Mouse (Mus musculus) MEL (cell line): ENCODE results near the gene Tppp. TPM values are rescaled to one million over a fixed set of nuclear protein-coding genes. Genes with fewer than 3 reads are reported as not detected.
"Not testable (repeated sequence)": the region's sequence is repeated elsewhere in the genome, so short reads cannot be mapped to it uniquely, and the experiment has no call there.

Experiments
- DNase-seq: peaks from one replicate; pipeline ENCODE4 v3.0.0; 2011; ENCODE audit warnings: low read depth, low spot score
- H3K27ac ChIP-seq: 2 replicates; pipeline ENCODE4 v1.5.1; 2012; ENCODE audit warnings: low read depth, mild to moderate bottlenecking, control low read depth, low read length, moderate library complexity; ENCODE audit not compliant: control insufficient read depth
- H3K27me3 ChIP-seq, 2 experiments: fragments of 150-350 bp in 1 of 2; sonication (generic) in 1 of 2; 2 replicates each; pipeline ENCODE4 v1.6.1; 2012; ENCODE audit warnings: low read length in 2 of 2, mild to moderate bottlenecking in 2 of 2, improper control_type of control experiment in 1 of 2, moderate library complexity in 1 of 2; ENCODE audit not compliant: insufficient read depth in 2 of 2, control insufficient read depth in 1 of 2
- H3K36me3 ChIP-seq, 2 experiments: 2 replicates each; pipeline ENCODE4 v1.6.1; 2012 to 2014; ENCODE audit warnings: low read length in 2 of 2, improper control_type of control experiment in 1 of 2, inconsistent platforms in 1 of 2, mild to moderate bottlenecking in 1 of 2; ENCODE audit not compliant: insufficient read depth in 2 of 2, control insufficient read depth in 1 of 2
- H3K4me1 ChIP-seq, 2 experiments: fragments of 150-350 bp in 1 of 2; sonication (generic) in 1 of 2; 2 replicates each; pipeline ENCODE4 v1.6.1; 2012; ENCODE audit warnings: low read length in 2 of 2, improper control_type of control experiment in 1 of 2, mild to moderate bottlenecking in 1 of 2; ENCODE audit not compliant: insufficient read depth in 2 of 2, control insufficient read depth in 1 of 2
- H3K4me3 ChIP-seq, 2 experiments: fragments of 150-350 bp in 1 of 2; sonication (generic) in 1 of 2; 2 replicates each; pipeline ENCODE4 v1.5.1; 2012; ENCODE audit warnings: low read depth in 2 of 2, low read length in 2 of 2, mild to moderate bottlenecking in 2 of 2, moderate library complexity in 2 of 2, control low read depth in 1 of 2, improper control_type of control experiment in 1 of 2; ENCODE audit not compliant: control insufficient read depth in 1 of 2, insufficient read depth in 1 of 2
- H3K79me2 ChIP-seq: 2 replicates; pipeline ENCODE4 v1.6.1; 2012; ENCODE audit warnings: mild to moderate bottlenecking, low read length, moderate library complexity; ENCODE audit not compliant: control insufficient read depth, poor library complexity, insufficient read depth
- H3K9ac ChIP-seq: 2 replicates; pipeline ENCODE4 v1.6.1; 2012; ENCODE audit warnings: low read depth, mild to moderate bottlenecking, control low read depth, low read length, moderate library complexity; ENCODE audit not compliant: control insufficient read depth, poor library complexity, severe bottlenecking
- H3K9me3 ChIP-seq: fragments of 150-350 bp; sonication (generic); replicated peaks from 2 replicates; pipeline ENCODE4 v1.6.1; 2012; ENCODE audit warnings: mild to moderate bottlenecking, low read length, improper control_type of control experiment, moderate library complexity; ENCODE audit not compliant: insufficient read depth
- CHD2 ChIP-seq: IDR thresholded peaks from 2 replicates; pipeline ENCODE4 v1.6.1; 2011; ENCODE audit warnings: low read length, improper control_type of control experiment
- HCFC1 ChIP-seq: IDR thresholded peaks from 2 replicates; pipeline ENCODE4 v1.6.1; 2012; ENCODE audit warnings: low read depth, mild to moderate bottlenecking, inconsistent platforms, low read length, improper control_type of control experiment, moderate library complexity
- MAFK ChIP-seq: IDR thresholded peaks from 2 replicates; pipeline ENCODE4 v1.6.1; 2011; ENCODE audit warnings: low read depth, mild to moderate bottlenecking, low read length, improper control_type of control experiment, borderline replicate concordance
- MAZ ChIP-seq: IDR thresholded peaks from 2 replicates; pipeline ENCODE4 v1.6.1; 2012; ENCODE audit warnings: low read depth, mild to moderate bottlenecking, inconsistent platforms, low read length, improper control_type of control experiment
- MEF2A ChIP-seq: IDR thresholded peaks from 2 replicates; pipeline ENCODE4 v1.6.1; 2014; ENCODE audit warnings: low read depth, mild to moderate bottlenecking, inconsistent platforms, low read length, improper control_type of control experiment; ENCODE audit not compliant: poor library complexity, insufficient replicate concordance, severe bottlenecking; ENCODE audit errors: extremely low read depth
- MYB ChIP-seq: IDR thresholded peaks from 2 replicates; pipeline ENCODE4 v1.6.1; 2011; ENCODE audit warnings: mild to moderate bottlenecking, low read depth, low read length, improper control_type of control experiment
- MYC ChIP-seq: IDR thresholded peaks from 2 replicates; pipeline ENCODE4 v1.6.1; 2011; ENCODE audit warnings: low read depth, mild to moderate bottlenecking, low read length, improper control_type of control experiment, moderate library complexity
- NRF1 ChIP-seq: IDR thresholded peaks from 2 replicates; pipeline ENCODE4 v1.6.1; 2014; ENCODE audit warnings: low read depth, mild to moderate bottlenecking, inconsistent platforms, low read length, improper control_type of control experiment, moderate library complexity; ENCODE audit not compliant: poor library complexity, insufficient read depth, severe bottlenecking
- POLR2AphosphoS2 ChIP-seq: IDR thresholded peaks from 2 replicates; pipeline ENCODE4 v1.6.1; 2011; ENCODE audit warnings: low read length, improper control_type of control experiment
- RCOR1 ChIP-seq: IDR thresholded peaks from 2 replicates; pipeline ENCODE4 v1.6.1; 2012; ENCODE audit warnings: low read depth, mild to moderate bottlenecking, inconsistent platforms, low read length, improper control_type of control experiment
- SMC3 ChIP-seq: IDR thresholded peaks from 2 replicates; pipeline ENCODE4 v1.6.1; 2011; ENCODE audit warnings: low read depth, low read length, improper control_type of control experiment
- TAL1 ChIP-seq: IDR thresholded peaks from 2 replicates; pipeline ENCODE4 v1.6.1; 2012; ENCODE audit warnings: mild to moderate bottlenecking, inconsistent platforms, low read length, moderate library complexity, mixed read lengths
- TCF12 ChIP-seq: IDR thresholded peaks from 2 replicates; pipeline ENCODE4 v1.6.1; 2014; ENCODE audit warnings: low read depth, mild to moderate bottlenecking, inconsistent platforms, low read length, improper control_type of control experiment, moderate library complexity
- USF2 ChIP-seq, 2 experiments: IDR thresholded peaks; 2 replicates each; pipeline ENCODE4 v1.6.1; 2011 to 2012; ENCODE audit warnings: improper control_type of control experiment in 2 of 2, low read length in 2 of 2, borderline replicate concordance in 1 of 2, inconsistent platforms in 1 of 2, low read depth in 1 of 2, mild to moderate bottlenecking in 1 of 2; ENCODE audit not compliant: insufficient read depth in 1 of 2
- ZC3H11A ChIP-seq: IDR thresholded peaks from 2 replicates; pipeline ENCODE4 v1.6.1; 2012; ENCODE audit warnings: low read depth, mild to moderate bottlenecking, inconsistent platforms, low read length, improper control_type of control experiment
- ZKSCAN1 ChIP-seq: IDR thresholded peaks from 2 replicates; pipeline ENCODE4 v1.6.1; 2012; ENCODE audit warnings: low read depth, mild to moderate bottlenecking, inconsistent platforms, low read length, improper control_type of control experiment, moderate library complexity
- ZNF384 ChIP-seq: IDR thresholded peaks from 2 replicates; pipeline ENCODE4 v1.6.1; 2012; ENCODE audit warnings: low read depth, mild to moderate bottlenecking, inconsistent platforms, low read length, improper control_type of control experiment
- polyA plus RNA-seq, 2 experiments: library from polyadenylated mRNA; stranded (reverse) in 1 of 2; unstranded in 1 of 2; fragments of >175 nt in 1 of 2; fragments of >200 nt in 1 of 2; gene quantifications; 2 replicates each; pipeline versions ENCODE4 v1.2.1 to v1.2.4; 2012; ENCODE audit warnings: low replicate concordance in 2 of 2, low read depth in 1 of 2; ENCODE audit not compliant: insufficient read length in 2 of 2, insufficient read depth in 1 of 2, missing spikeins in 1 of 2
- total RNA-seq: library from RNA; depleted of rRNA; stranded (reverse); fragments of 300-350 nt; gene quantifications from 2 replicates; pipeline ENCODE4 v1.2.3, GENCODE M21; 2012

The Tppp gene
- total and polyA plus RNA-seq, 3 experiments, result 0.04 TPM; not detected in 2

DNA sequence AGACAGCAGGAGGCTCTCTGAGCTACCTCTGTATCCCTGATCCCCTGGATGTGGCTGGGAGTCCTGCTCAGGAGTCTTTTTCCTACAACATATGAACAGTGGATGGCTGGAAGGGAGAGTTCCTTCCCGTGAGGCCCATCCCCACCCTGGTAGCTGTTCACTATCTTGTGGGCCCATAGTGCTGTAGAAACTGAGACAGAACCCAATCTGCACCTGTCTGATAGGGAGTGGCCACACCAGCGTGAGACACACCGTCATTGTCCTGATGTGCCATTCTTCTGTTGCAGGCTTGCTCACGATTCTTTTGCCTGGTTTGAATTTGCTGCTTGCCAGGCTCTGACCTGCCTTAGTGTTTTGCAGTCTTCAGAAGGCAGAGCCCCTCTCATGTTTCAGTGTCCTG is 8.2 kb downstream of the Tppp start:
- Histone ChIP-seq H3K4me3 (no peak overlapping the region), H3K4me1 (no peaks in the 10 kb centered on the region), H3K27ac (no peak overlapping the region), H3K9me3 (no peaks in the 10 kb centered on the region), H3K9ac (no peak overlapping the region), H3K36me3 (no peaks in the 10 kb centered on the region), H3K79me2 (no peaks in the 10 kb centered on the region), H3K27me3 (peaks cover 0 to 3% of the 10 kb centered on the region in 2 experiments; a peak in 3 of 4 replicates)
- TF ChIP-seq MEF2A (no peak), TAL1 (no peak), MAFK (no peak)
- DNase-seq, result no peak

DNA sequence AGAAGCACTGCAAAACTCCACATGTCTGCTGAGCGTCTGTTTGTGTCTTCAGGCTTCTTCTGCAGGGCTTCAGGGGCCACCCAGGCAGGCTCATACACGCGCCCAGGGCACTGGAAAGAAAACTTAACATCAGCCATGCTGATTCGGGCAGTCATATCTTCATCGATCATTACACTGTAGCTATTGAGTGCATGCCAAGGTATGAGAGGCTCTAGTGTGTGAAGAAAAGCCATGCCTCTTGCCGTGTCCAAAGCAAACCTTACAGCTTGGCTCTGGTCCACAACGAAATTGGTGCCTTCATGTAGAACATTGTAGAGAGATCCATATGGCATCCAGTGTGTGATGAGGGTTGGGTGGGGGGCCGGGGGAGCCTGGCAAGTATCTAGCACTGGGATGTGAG is 9.8 kb downstream of the Tppp start:
- not testable (repeated sequence) for DNase-seq, H3K4me1 ChIP-seq, H3K9me3 ChIP-seq, H3K4me3 ChIP-seq, H3K27me3 ChIP-seq, H3K79me2 ChIP-seq, H3K9ac ChIP-seq, H3K36me3 ChIP-seq, H3K27ac ChIP-seq

DNA sequence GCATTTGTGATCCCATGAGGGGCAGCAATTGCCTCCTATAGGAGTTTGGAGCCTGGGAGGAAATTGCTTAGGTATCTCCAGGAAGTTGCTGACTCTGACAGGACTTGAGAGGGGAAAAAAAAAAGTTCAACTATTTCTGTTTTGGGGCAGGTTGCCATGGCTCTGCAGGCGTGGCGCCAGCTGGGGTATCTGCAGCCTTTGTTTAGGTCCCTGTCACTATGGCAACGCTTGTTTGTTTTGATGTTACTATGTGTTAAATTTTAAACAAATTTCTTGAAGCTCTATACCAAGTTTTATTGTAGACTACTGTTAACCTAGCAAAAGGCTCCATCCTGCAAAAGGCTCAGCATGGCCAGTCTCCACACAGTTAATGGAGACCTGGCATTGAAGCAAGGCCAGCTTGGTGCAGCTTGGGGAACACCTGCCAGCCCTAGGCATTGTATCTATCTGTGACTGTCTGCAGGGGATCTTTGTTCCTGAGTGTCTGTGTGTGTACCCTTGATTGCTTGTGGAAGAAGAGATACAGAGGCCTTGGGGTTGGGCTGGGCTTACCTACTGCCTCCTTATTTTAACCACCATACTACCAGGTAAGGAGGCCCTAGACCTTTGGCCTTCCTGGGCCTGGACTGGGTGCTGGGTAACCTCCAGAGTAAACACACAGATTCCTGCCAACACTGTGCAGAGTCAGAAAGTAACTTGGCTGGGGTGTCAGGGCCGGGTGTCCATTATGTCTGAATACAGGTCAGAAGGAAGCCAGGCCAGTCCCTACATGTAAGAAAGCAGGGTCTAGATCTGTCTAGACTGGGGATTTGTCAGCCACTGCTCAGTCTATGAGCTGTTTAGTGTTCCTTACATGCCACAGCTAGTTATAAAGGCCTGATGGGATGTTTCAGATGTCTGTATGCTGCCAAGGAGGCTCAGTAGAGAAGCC is 16.2 kb downstream of the Tppp start:
- H3K9ac ChIP-seq, result no peak overlapping the region
- TF ChIP-seq MEF2A, result no peak
- no peak for TF ChIP-seq TCF12
- no peak for TF ChIP-seq ZC3H11A
- no peak for TF ChIP-seq MAFK
- TF ChIP-seq ZNF384, result no peak
- TF ChIP-seq HCFC1, result no peak
- TF ChIP-seq USF2 (IDR thresholded peaks at IDR 0.05; ENCODE audit: borderline replicate concordance in 1 of 2, insufficient read depth in 1 of 2, low read depth in 1 of 2, low read length in 2 of 2), result no peak
- no peak for TF ChIP-seq NRF1
- TF ChIP-seq MAZ, result no peak
- no peak for TF ChIP-seq RCOR1
- no peak for TF ChIP-seq MYB
- TF ChIP-seq POLR2AphosphoS2, result no peak
- no peak for TF ChIP-seq ZKSCAN1
- TF ChIP-seq SMC3, result no peak
- no peak for TF ChIP-seq CHD2
- TF ChIP-seq MYC, result no peak
- no peaks in the 10 kb centered on the region for H3K27me3 ChIP-seq
- peak; percentile 13 for DNase-seq
- no peaks in the 10 kb centered on the region for H3K9me3 ChIP-seq
- no peaks in the 10 kb centered on the region for H3K79me2 ChIP-seq
- H3K4me1 ChIP-seq, result no peaks in the 10 kb centered on the region
- no peak overlapping the region for H3K4me3 ChIP-seq
- no peaks in the 10 kb centered on the region for H3K36me3 ChIP-seq
- no peak overlapping the region for H3K27ac ChIP-seq
